Mouse (Mus musculus): ENCODE results near the gene Gm10477. TPM values are rescaled to one million over a fixed set of nuclear protein-coding genes. Genes with fewer than 3 reads are reported as not detected.

The Gm10477 gene
- polyA plus RNA-seq, 1 experiment = not detected

- Histone ChIP-seq H3K79me3 (ENCODE audit: low read depth) (no peaks in the 10 kb centered on the region), H3K79me2 (ENCODE audit: control insufficient read depth, insufficient read depth) (no peaks in the 10 kb centered on the region), H3K4me3 (ENCODE audit: insufficient read depth, poor library complexity, severe bottlenecking) (no peak within 1 kb of the TSS), H3ac (ENCODE audit: control insufficient read depth, insufficient read length, low read depth) (no peak within 1 kb of the TSS), H3K27me3 (ENCODE audit: control insufficient read depth, insufficient read depth, insufficient read length) (no peaks in the 10 kb centered on the region), H3K36me3 (ENCODE audit: control insufficient read depth, insufficient read depth) (no peaks in the 10 kb centered on the region)
- no peak for TF ChIP-seq MYOG (IDR thresholded peaks at IDR 0.05; ENCODE audit: control insufficient read depth, extremely low read depth, insufficient read length)
- TF ChIP-seq FOSL1 (IDR thresholded peaks at IDR 0.05; ENCODE audit: insufficient read depth, low read length, poor library complexity, severe bottlenecking) = no peak
- TF ChIP-seq USF1 (IDR thresholded peaks at IDR 0.05; ENCODE audit: low read depth) = no peak
- TF ChIP-seq CTCF (IDR thresholded peaks at IDR 0.05; ENCODE audit: control insufficient read depth, insufficient read depth, insufficient read length) = no peak
- TF ChIP-seq CEBPB (IDR thresholded peaks at IDR 0.05; ENCODE audit: low read depth) = no peak
- no peak for TF ChIP-seq MAX (IDR thresholded peaks at IDR 0.05)
- no peak for TF ChIP-seq MYOD1 (IDR thresholded peaks at IDR 0.05; ENCODE audit: control insufficient read depth, insufficient read length, low read depth)
These were observed 25.0 kb downstream of the Gm10477 start, which contains the start of gene Gm648 for GRCm38 (mm10) chrX:56549506-56549905. Gm648 (minus strand) TSS chrX:56549606.

GRCm38 (mm10) chrX:56553584-56553983 lies 29.0 kb downstream of the Gm10477 start:
- H3ac ChIP-seq (ENCODE audit: control insufficient read depth, insufficient read length, low read depth) = no peak overlapping the region
- H3K79me2 ChIP-seq (ENCODE audit: control insufficient read depth, insufficient read depth) = no peaks in the 10 kb centered on the region
- H3K27me3 ChIP-seq (ENCODE audit: control insufficient read depth, insufficient read depth, insufficient read length) = no peaks in the 10 kb centered on the region
- no peak for TF ChIP-seq MYOD1 (IDR thresholded peaks at IDR 0.05; ENCODE audit: control insufficient read depth, insufficient read length, low read depth)
- TF ChIP-seq CEBPB (IDR thresholded peaks at IDR 0.05; ENCODE audit: low read depth) = no peak
- TF ChIP-seq USF1 (IDR thresholded peaks at IDR 0.05; ENCODE audit: low read depth) = no peak
- TF ChIP-seq MYOG (IDR thresholded peaks at IDR 0.05; ENCODE audit: control insufficient read depth, extremely low read depth, insufficient read length) = no peak
- no peak for TF ChIP-seq MAX (IDR thresholded peaks at IDR 0.05)
- no peak for TF ChIP-seq FOSL1 (IDR thresholded peaks at IDR 0.05; ENCODE audit: insufficient read depth, low read length, poor library complexity, severe bottlenecking)
- no peak for TF ChIP-seq CTCF (IDR thresholded peaks at IDR 0.05; ENCODE audit: control insufficient read depth, insufficient read depth, insufficient read length)
- no peak overlapping the region for H3K4me3 ChIP-seq (ENCODE audit: insufficient read depth, poor library complexity, severe bottlenecking)
- H3K36me3 ChIP-seq (ENCODE audit: control insufficient read depth, insufficient read depth) = no peaks in the 10 kb centered on the region
- no peaks in the 10 kb centered on the region for H3K79me3 ChIP-seq (ENCODE audit: low read depth)

- Histone ChIP-seq H3K36me3 (ENCODE audit: control insufficient read depth, insufficient read depth) (no peaks in the 10 kb centered on the region), H3ac (ENCODE audit: control insufficient read depth, insufficient read length, low read depth) (no peak overlapping the region), H3K4me3 (ENCODE audit: insufficient read depth, poor library complexity, severe bottlenecking) (no peak overlapping the region), H3K27me3 (ENCODE audit: control insufficient read depth, insufficient read depth, insufficient read length) (no peaks in the 10 kb centered on the region), H3K79me3 (ENCODE audit: low read depth) (no peaks in the 10 kb centered on the region), H3K79me2 (ENCODE audit: control insufficient read depth, insufficient read depth) (no peaks in the 10 kb centered on the region)
- no peak for TF ChIP-seq CEBPB (IDR thresholded peaks at IDR 0.05; ENCODE audit: low read depth)
These were observed 47.9 kb downstream of the Gm10477 start for GRCm38 (mm10) chrX:56572465-56572864.

Other genes starting within 250 kb of the Gm10477 start
- 0.69 TPM for gene Zfp449, start 178.3 kb upstream of the Gm10477 start, polyA plus RNA-seq (2012; fragmentation: generic; extraction: Trizol)
- not detected for gene Smim10l2a, start 150.2 kb upstream of the Gm10477 start, polyA plus RNA-seq (2012; fragmentation: generic; extraction: Trizol)
- gene Gm2174, start 76.8 kb upstream of the Gm10477 start, polyA plus RNA-seq (2012; fragmentation: generic; extraction: Trizol) = not detected
- 1.2 TPM for gene Ints6l, start 69.9 kb upstream of the Gm10477 start, polyA plus RNA-seq (2012; fragmentation: generic; extraction: Trizol)
- 0.07 TPM for gene Gm648, start 24.9 kb downstream of the Gm10477 start, polyA plus RNA-seq (2012; fragmentation: generic; extraction: Trizol)
- gene Mmgt1, start 73.3 kb downstream of the Gm10477 start, polyA plus RNA-seq (2012; fragmentation: generic; extraction: Trizol) = 11.7 TPM
- gene Slc9a6, start 85.0 kb downstream of the Gm10477 start, polyA plus RNA-seq (2012; fragmentation: generic; extraction: Trizol) = 7.2 TPM
- 42.8 TPM for gene Fhl1, start 207.0 kb downstream of the Gm10477 start, polyA plus RNA-seq (2012; fragmentation: generic; extraction: Trizol)

Measured in C2C12 (cell line).